Mouse (Mus musculus) right cerebral cortex, adult 18-20 months (tissue): Measurements from ENCODE around the gene Ptprg.
"Not testable (repeated sequence)": the region's sequence is repeated elsewhere in the genome, so short reads cannot be mapped to it uniquely, and the experiment has no call there.

Experiments
- DNase-seq: peaks from one replicate; pipeline ENCODE4 v3.0.0; 2022; ENCODE audit warnings: mixed read lengths

Ptprg gene

GRCm38 (mm10) chr14:11991151-11991550 is 437.8 kb downstream of the Ptprg start:
- DNase-seq = no peak

- DNase-seq = no peak
These were observed 438.8 kb downstream of the Ptprg start for GRCm38 (mm10) chr14:11992111-11992510.

- no peak for DNase-seq
These were observed 439.2 kb downstream of the Ptprg start for GRCm38 (mm10) chr14:11992534-11992933.

- no peak for DNase-seq
These were observed 444.2 kb downstream of the Ptprg start for GRCm38 (mm10) chr14:11997555-11997954.

GRCm38 (mm10) chr14:11998464-11998863 is 445.1 kb downstream of the Ptprg start:
- DNase-seq = no peak

- DNase-seq = peak; percentile 59
These were observed 450.7 kb downstream of the Ptprg start for GRCm38 (mm10) chr14:12004061-12004460.

- peak; percentile 30 for DNase-seq
These were observed 458.4 kb downstream of the Ptprg start for GRCm38 (mm10) chr14:12011766-12012165.

- no peak for DNase-seq
These were observed 472.7 kb downstream of the Ptprg start for GRCm38 (mm10) chr14:12025812-12026728.

- no peak for DNase-seq
These were observed 473.9 kb downstream of the Ptprg start for GRCm38 (mm10) chr14:12027247-12027646.

- DNase-seq = no peak
These were observed 476.6 kb downstream of the Ptprg start for GRCm38 (mm10) chr14:12029926-12030325.

GRCm38 (mm10) chr14:12036530-12037283 is 483.4 kb downstream of the Ptprg start:
- DNase-seq = no peak

- DNase-seq = peak; percentile 15
These were observed 486.4 kb downstream of the Ptprg start for GRCm38 (mm10) chr14:12039743-12040142.

GRCm38 (mm10) chr14:12041566-12041965 is 488.2 kb downstream of the Ptprg start:
- DNase-seq = no peak

- DNase-seq = no peak
These were observed 493.0 kb downstream of the Ptprg start for GRCm38 (mm10) chr14:12046226-12046882.

GRCm38 (mm10) chr14:12047637-12048036 is 494.3 kb downstream of the Ptprg start:
- DNase-seq = no peak

- no peak for DNase-seq
These were observed 503.7 kb downstream of the Ptprg start for GRCm38 (mm10) chr14:12056912-12057524.

GRCm38 (mm10) chr14:12057856-12058255 is 504.5 kb downstream of the Ptprg start:
- no peak for DNase-seq

GRCm38 (mm10) chr14:12059149-12059548 is 505.8 kb downstream of the Ptprg start:
- peak; percentile 45 for DNase-seq

GRCm38 (mm10) chr14:12061313-12061712 is 508.0 kb downstream of the Ptprg start:
- not testable (repeated sequence) for DNase-seq

- peak; percentile 57 for DNase-seq
These were observed 509.5 kb downstream of the Ptprg start for GRCm38 (mm10) chr14:12062628-12063360.

- no peak for DNase-seq
These were observed 511.7 kb downstream of the Ptprg start for GRCm38 (mm10) chr14:12065001-12065400.

- no peak for DNase-seq
These were observed 512.4 kb downstream of the Ptprg start for GRCm38 (mm10) chr14:12065736-12066135.
